8 mouse cellular contexts compared by ENCODE assay signal in the genomic region with DNA sequence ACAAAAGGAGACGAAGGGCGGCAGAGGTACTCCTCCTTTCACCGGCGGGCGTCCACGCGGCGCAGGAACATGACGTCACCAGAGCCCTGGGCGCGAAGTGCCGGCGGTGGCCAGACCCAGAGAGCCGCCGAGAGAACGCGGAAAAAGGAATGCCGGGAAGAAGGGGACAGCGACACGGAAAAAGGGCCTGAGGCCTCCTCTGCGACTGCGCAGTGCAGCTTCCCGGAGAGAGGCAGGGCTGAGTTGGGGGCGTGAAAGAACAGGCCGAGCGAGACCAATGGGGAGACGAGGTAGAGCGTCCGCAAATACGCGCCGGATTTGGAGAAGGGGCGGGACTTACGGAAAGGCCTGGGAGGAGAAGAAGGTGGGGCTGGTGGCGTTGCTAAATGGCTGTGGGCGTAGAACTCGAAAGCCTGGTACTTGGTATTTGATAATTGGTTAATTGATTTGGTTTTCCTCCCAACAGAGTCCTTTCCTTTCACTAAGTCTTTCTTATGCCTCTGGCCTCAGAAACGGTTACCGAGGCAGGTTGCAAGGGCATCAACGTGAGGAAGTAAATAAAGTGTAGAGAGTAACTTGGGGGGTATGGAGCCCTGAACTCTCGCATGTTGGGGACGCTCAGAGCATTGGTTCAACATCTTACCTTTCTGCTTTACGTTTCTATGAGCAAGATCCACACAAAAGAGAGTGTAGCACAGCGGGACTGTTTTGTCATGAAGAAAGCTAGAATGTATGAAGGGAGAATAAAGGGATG. TPM values are rescaled to one million over a fixed set of nuclear protein-coding genes. Genes with fewer than 3 reads are reported as not detected.
A peak's percentile ranks its signal among the peaks of the same experiment; 100 is the strongest.
DNase-seq lines count a peak whose midpoint lies in the region; ATAC-seq and TF ChIP-seq lines count a peak whose summit lies in the region.

Mmgt1 (minus strand) TSS at position 183 of the 754 bp plus-strand sequence.

- TF ChIP-seq POLR2A in olfactory bulb, adult 2 months (IDR thresholded peaks at IDR 0.05; ENCODE audit: insufficient read depth, low read depth, low read length) = peak; percentile 39; the same call in 1 of the 2 replicates
- no peak for TF ChIP-seq POLR2A in thymus, adult 2 months (IDR thresholded peaks at IDR 0.05; ENCODE audit: control insufficient read depth, extremely low read depth, insufficient read depth, low read length, poor library complexity)

- H3K9ac ChIP-seq in forebrain, embryonic 16.5 days (replicated peaks; ENCODE audit: low read depth, low read length) = peak within 1 kb of the TSS; percentile 74
- H3K9ac ChIP-seq in lung, embryonic 14.5 days = peak within 1 kb of the TSS; percentile 79

- peak within 1 kb of the TSS; percentile 79 for H3K4me3 ChIP-seq in G1E (ENCODE audit: low read depth, low read length)
- peak within 1 kb of the TSS; percentile 73 for H3K4me3 ChIP-seq in forebrain, embryonic 16.5 days (replicated peaks; ENCODE audit: low read length)
- H3K4me3 ChIP-seq in layer of hippocampus, adult 2 months = peak within 1 kb of the TSS; percentile 77
- H3K4me3 ChIP-seq in lung, embryonic 14.5 days (ENCODE audit: low read depth, low read length) = peak within 1 kb of the TSS; percentile 64
- H3K4me3 ChIP-seq in olfactory bulb, adult 2 months (ENCODE audit: insufficient read depth, low read depth, low read length) = peak within 1 kb of the TSS; percentile 83
- H3K4me3 ChIP-seq in thymus, adult 2 months (ENCODE audit: control insufficient read depth, insufficient read depth, low read length) = peak within 1 kb of the TSS; percentile 97

- 20% methylated on average over 44 of the region's 44 CpGs for WGBS in forebrain, embryonic 16.5 days
- 10% methylated on average over 36 of the region's 44 CpGs for whole genome bisulfite sequencing in lung, embryonic 14.5 days
- 20% methylated on average over 44 of the region's 44 CpGs for WGBS in olfactory bulb, adult 2 months
- WGBS in thymus, adult 2 months = 2% methylated on average over 44 of the region's 44 CpGs

- intact Hi-C loops in heart, postnatal 36 days (cut with DNase I) = loop anchor here (5.0 to 10.0 kb wide), 2 partner anchors 454 to 797 kb away; partner anchors contain the start of genes Htatsf1 and Rbmx

- ATAC-seq in G1E (ENCODE audit: extremely low read depth, insufficient number of reproducible peaks, low FRiP score, poor library complexity, severe bottlenecking) = peak; percentile 97
- ATAC-seq in forebrain, embryonic 16.5 days = peak; percentile 99
- ATAC-seq in lung, embryonic 14.5 days (ENCODE audit: insufficient read depth) = peak; percentile 99

- peaks cover 18% of the 10 kb centered on the region for H3K36me3 ChIP-seq in G1E (replicated peaks)
- H3K36me3 ChIP-seq in forebrain, embryonic 16.5 days (ENCODE audit: control insufficient read depth, insufficient read depth) = no peaks in the 10 kb centered on the region; the same call in 1 of the 2 replicates
- peaks cover 3% of the 10 kb centered on the region; the same call in 1 of the 2 replicates for H3K36me3 ChIP-seq in lung, embryonic 14.5 days (ENCODE audit: insufficient read depth)
- no peaks in the 10 kb centered on the region for H3K36me3 ChIP-seq in thymus, adult 2 months (ENCODE audit: control insufficient read depth, insufficient read depth, low read length)

- no peak for TF ChIP-seq CTCF in G1E (IDR thresholded peaks at IDR 0.05; ENCODE audit: low read depth, low read length)
- TF ChIP-seq CTCF in layer of hippocampus, adult 2 months (conservative IDR thresholded peaks at IDR 0.05) = no peak
- TF ChIP-seq CTCF in lung, embryonic 14.5 days (IDR thresholded peaks at IDR 0.05; ENCODE audit: low read depth) = no peak
- TF ChIP-seq CTCF in olfactory bulb, adult 2 months (IDR thresholded peaks at IDR 0.05; ENCODE audit: insufficient read depth, low read depth, low read length) = no peak
- no peak for TF ChIP-seq CTCF in thymus, adult 2 months (IDR thresholded peaks at IDR 0.05; ENCODE audit: borderline replicate concordance, control insufficient read depth, extremely low read depth, insufficient read depth, low read length, poor library complexity)

- peak; percentile 79 for DNase-seq in G1E (ENCODE audit: low spot score)
- DNase-seq in cerebellum, adult 18-20 months = peak; percentile 90 to 93
- peak; percentile 86 to 87 for DNase-seq in heart, postnatal 36 days
- DNase-seq in layer of hippocampus, adult 2 months (ENCODE audit: low spot score in 2 of 2) = peak; percentile 89 to 95
- DNase-seq in lung, embryonic 14.5 days = peak; percentile 94
- DNase-seq in thymus, adult 2 months = peak; percentile 82

- peak within 1 kb of the TSS; percentile 55 for H3K4me2 ChIP-seq in forebrain, embryonic 16.5 days (ENCODE audit: low read length)
- H3K4me2 ChIP-seq in lung, embryonic 14.5 days = peak within 1 kb of the TSS; percentile 59

- H3K4me1 ChIP-seq in G1E (ENCODE audit: insufficient read depth, low read depth, low read length) = peaks cover 10% of the 10 kb centered on the region
- H3K4me1 ChIP-seq in forebrain, embryonic 16.5 days (replicated peaks; ENCODE audit: control insufficient read depth, insufficient read depth, low read length) = peaks cover 5% of the 10 kb centered on the region
- no peaks in the 10 kb centered on the region for H3K4me1 ChIP-seq in lung, embryonic 14.5 days (ENCODE audit: insufficient read depth)
- no peaks in the 10 kb centered on the region for H3K4me1 ChIP-seq in olfactory bulb, adult 2 months (ENCODE audit: control insufficient read depth, insufficient read depth, low read length)
- 0 out of 2 replicates have a peak, but pooled peaks cover 2% of the 10 kb centered on the region for H3K4me1 ChIP-seq in thymus, adult 2 months (replicated peaks; ENCODE audit: control insufficient read depth, insufficient read depth, low read length)

- H3K9me3 ChIP-seq in G1E (replicated peaks) = no peaks in the 10 kb centered on the region
- H3K9me3 ChIP-seq in forebrain, embryonic 16.5 days (ENCODE audit: control insufficient read depth, low read length) = no peaks in the 10 kb centered on the region
- no peaks in the 10 kb centered on the region for H3K9me3 ChIP-seq in lung, embryonic 14.5 days (ENCODE audit: low read depth, low read length)

- peak within 1 kb of the TSS; percentile 78 for H3K27ac ChIP-seq in forebrain, embryonic 16.5 days (ENCODE audit: low read length)
- peak within 1 kb of the TSS; percentile 83 for H3K27ac ChIP-seq in layer of hippocampus, adult 2 months
- no peak within 1 kb of the TSS for H3K27ac ChIP-seq in lung, embryonic 14.5 days (ENCODE audit: low read depth)
- 0 out of 2 replicates have a peak within 1 kb of the TSS, but pooled peaks have one; percentile 29 for H3K27ac ChIP-seq in olfactory bulb, adult 2 months (ENCODE audit: insufficient read depth, low read depth, low read length)
- no peak within 1 kb of the TSS for H3K27ac ChIP-seq in thymus, adult 2 months (ENCODE audit: control insufficient read depth, insufficient read depth, low read length)

- no peaks in the 10 kb centered on the region for H3K27me3 ChIP-seq in G1E (ENCODE audit: insufficient read depth, low read length)
- no peaks in the 10 kb centered on the region for H3K27me3 ChIP-seq in forebrain, embryonic 16.5 days (replicated peaks; ENCODE audit: control insufficient read depth, insufficient read depth, low read length)
- no peaks in the 10 kb centered on the region for H3K27me3 ChIP-seq in lung, embryonic 14.5 days (ENCODE audit: insufficient read depth, low read length)
- no peaks in the 10 kb centered on the region for H3K27me3 ChIP-seq in thymus, adult 2 months (ENCODE audit: control insufficient read depth, insufficient read depth, low read length)

RNA-seq across cellular contexts. Expression of gene Mmgt1, which starts in this region (rescaled TPM):
- 24.4 and 26.4 TPM in 2 replicates for total RNA-seq in G1E (2014; fragmentation: Nextera tagmentation)
- 18.9 and 20.7 TPM in 2 replicates for total RNA-seq in G1E (2017)
- polyA plus RNA-seq in G1E (2012) = 0.36 and 0.78 TPM in 2 replicates
- polyA plus RNA-seq in forebrain, embryonic 16.5 days (2015; fragmentation: Nextera tagmentation; extraction: Ambion mirVana) = 52.1 and 58.7 TPM in 2 replicates
- total RNA-seq in heart, postnatal 36 days (2021) = 10 to 100 TPM; 30.9 to 31.1 TPM
- total RNA-seq in layer of hippocampus, adult 2 months (2021) = 10 to 100 TPM; 23.9 to 26.3 TPM
- 30.9 and 32.3 TPM in 2 replicates for polyA plus RNA-seq in lung, embryonic 14.5 days (2014; fragmentation: Nextera tagmentation; extraction: Ambion mirVana)
- not detected in 2 replicates for polyA plus RNA-seq in olfactory bulb, adult 2 months (2012; ENCODE audit: insufficient read depth, insufficient read length, low replicate concordance, missing spikeins)
- 9.3 and 9.4 TPM in 2 replicates for polyA plus RNA-seq in thymus, adult 2 months (2012; rRNA removed)

Comparison
In these comparisons a context has a peak if more than half of its experiments do, and no peak if none do; other contexts are left out.
1. H3K27ac ChIP-seq: peak in forebrain, embryonic 16.5 days (single experiment), layer of hippocampus, adult 2 months (single experiment) and olfactory bulb, adult 2 months (single experiment); none in lung, embryonic 14.5 days (single experiment) and thymus, adult 2 months (single experiment).
2. Peak in every context shown above with its lines, with median percentiles within 50 percentile points of each other: ATAC-seq, DNase-seq and H3K4me3 ChIP-seq.